Mouse (Mus musculus) embryonic fibroblast, embryonic 13.5 days (primary cell): Measurements from ENCODE around the gene Clcn1. TPM values are rescaled to one million over a fixed set of nuclear protein-coding genes. Genes with fewer than 3 reads are reported as not detected.
A peak's percentile ranks its signal among the peaks of the same experiment; 100 is the strongest.

Experiments used
- H3K27ac ChIP-seq: 2 replicates; pipeline ENCODE4 v1.5.1; 2012; ENCODE audit warnings: low read length, control low read depth, inconsistent platforms; ENCODE audit not compliant: insufficient read depth
- H3K4me1 ChIP-seq: 2 replicates; pipeline ENCODE4 v1.6.1; 2011; ENCODE audit warnings: low read length; ENCODE audit not compliant: control insufficient read depth, insufficient read depth
- H3K4me3 ChIP-seq: 2 replicates; pipeline ENCODE4 v1.5.1; 2011; ENCODE audit warnings: mild to moderate bottlenecking, control low read depth, low read length; ENCODE audit not compliant: insufficient read depth
- CTCF ChIP-seq: IDR thresholded peaks from 2 replicates; pipeline ENCODE4 v1.5.1; 2011; ENCODE audit warnings: mild to moderate bottlenecking, control low read depth, low read length, moderate library complexity, borderline replicate concordance; ENCODE audit not compliant: insufficient read depth
- POLR2A ChIP-seq: IDR thresholded peaks from 2 replicates; pipeline ENCODE4 v1.6.1; 2011; ENCODE audit warnings: low read depth, mild to moderate bottlenecking, control low read depth, low read length, moderate library complexity
- polyA plus RNA-seq: library from polyadenylated mRNA; stranded (reverse); fragments of >200 nt; gene quantifications from 2 replicates; pipeline ENCODE4 v1.2.4, GENCODE M21; 2011; ENCODE audit warnings: low read depth; ENCODE audit not compliant: missing spikeins, insufficient read length

Gene Clcn1
- polyA plus RNA-seq, 1 experiment: not detected

GRCm38 (mm10) chr6:42362497-42362896 lies 76.0 kb downstream of the Clcn1 start:
- Histone ChIP-seq H3K4me1 (peaks cover 9% of the 10 kb centered on the region; the same call in 1 of the 2 replicates), H3K4me3 (no peak overlapping the region), H3K27ac (peak overlapping the region; percentile 18; the same call in 1 of the 2 replicates)
- TF ChIP-seq CTCF: no peak
- peak; percentile 39; the same call in 1 of the 2 replicates for TF ChIP-seq POLR2A

- no peak for TF ChIP-seq POLR2A
- TF ChIP-seq CTCF: no peak
- Histone ChIP-seq H3K27ac (no peak overlapping the region; the same call in 1 of the 2 replicates), H3K4me3 (no peak overlapping the region), H3K4me1 (peaks cover 7% of the 10 kb centered on the region; the same call in 1 of the 2 replicates)
Measured at GRCm38 (mm10) chr6:42362974-42363373, 76.5 kb downstream of the Clcn1 start.

GRCm38 (mm10) chr6:42364066-42364465 lies 77.6 kb downstream of the Clcn1 start:
- Histone ChIP-seq H3K4me1 (peaks cover 2% of the 10 kb centered on the region; the same call in 1 of the 2 replicates), H3K27ac (no peak overlapping the region), H3K4me3 (no peak overlapping the region)
- TF ChIP-seq CTCF (no peak), POLR2A (no peak)

GRCm38 (mm10) chr6:42364607-42365006 lies 78.1 kb downstream of the Clcn1 start:
- no peak overlapping the region for H3K4me3 ChIP-seq
- no peak overlapping the region for H3K27ac ChIP-seq
- H3K4me1 ChIP-seq: no peaks in the 10 kb centered on the region; the same call in 1 of the 2 replicates
- TF ChIP-seq CTCF (no peak), POLR2A (no peak)

- TF ChIP-seq POLR2A (no peak), CTCF (no peak)
- no peak overlapping the region for H3K27ac ChIP-seq
- H3K4me1 ChIP-seq: peaks cover 2% of the 10 kb centered on the region; the same call in 1 of the 2 replicates
- H3K4me3 ChIP-seq: no peak overlapping the region
Measured at GRCm38 (mm10) chr6:42365215-42365614, 78.7 kb downstream of the Clcn1 start.

Other genes starting within 250 kb of the Clcn1 start
- gene Sva, start 248.3 kb upstream of the Clcn1 start, polyA plus RNA-seq: not detected in 2 replicates
- gene Tas2r139, start 145.7 kb upstream of the Clcn1 start, polyA plus RNA-seq: not detected in 2 replicates
- not detected in 2 replicates for gene Tas2r144, start 71.4 kb upstream of the Clcn1 start, polyA plus RNA-seq
- gene Gstk1, start 40.8 kb upstream of the Clcn1 start, polyA plus RNA-seq: 6.2 and 8.6 TPM in 2 replicates
- not detected in 2 replicates for gene Tmem139, start 24.7 kb upstream of the Clcn1 start, polyA plus RNA-seq
- 16.5 and 24.9 TPM in 2 replicates for gene Casp2, start 21.7 kb upstream of the Clcn1 start, polyA plus RNA-seq
- 5.7 and 6.7 TPM in 2 replicates for gene Fam131b, start 38.0 kb downstream of the Clcn1 start, polyA plus RNA-seq
- gene Zyx, start 62.9 kb downstream of the Clcn1 start, polyA plus RNA-seq: 250 and 305 TPM in 2 replicates
- 2.1 and 5.2 TPM in 2 replicates for gene Epha1, start 86.6 kb downstream of the Clcn1 start, polyA plus RNA-seq
- gene Tas2r143, start 113.6 kb downstream of the Clcn1 start, polyA plus RNA-seq: not detected in 2 replicates
- gene Tas2r135, start 118.7 kb downstream of the Clcn1 start, polyA plus RNA-seq: not detected in 2 replicates
- not detected in 2 replicates for gene Tas2r126, start 147.8 kb downstream of the Clcn1 start, polyA plus RNA-seq
- gene Olfr458, start 178.5 kb downstream of the Clcn1 start, polyA plus RNA-seq: not detected in 2 replicates
- gene Olfr457, start 189.7 kb downstream of the Clcn1 start, polyA plus RNA-seq: not detected in 2 replicates
- gene Olfr456, start 200.5 kb downstream of the Clcn1 start, polyA plus RNA-seq: not detected in 2 replicates